Mouse (Mus musculus) heart, embryonic 12.5 days (tissue): ENCODE data around the gene Slit3. TPM values are rescaled to one million over a fixed set of nuclear protein-coding genes. Genes with fewer than 3 reads are reported as not detected.
A peak's percentile ranks its signal among the peaks of the same experiment; 100 is the strongest.

Experiments used
- ATAC-seq: fragments of 200-750 bp; cut with Nextera tagmentation; 2 replicates; pipeline ENCODE4 v1.8.0; 2017; ENCODE audit warnings: moderate TSS enrichment, moderate library complexity; ENCODE audit not compliant: insufficient number of reproducible peaks, low FRiP score
- H3K27ac ChIP-seq: fragments of 300-500 bp; sonication (generic); 2 replicates; pipeline ENCODE4 v1.5.1; 2016; ENCODE audit warnings: mild to moderate bottlenecking, moderate library complexity; ENCODE audit not compliant: poor library complexity, severe bottlenecking
- H3K27me3 ChIP-seq: fragments of 300-500 bp; sonication (generic); replicated peaks from 2 replicates; pipeline ENCODE4 v1.6.1; 2016; ENCODE audit warnings: mild to moderate bottlenecking, moderate library complexity
- H3K36me3 ChIP-seq: fragments of 300-500 bp; sonication (generic); 2 replicates; pipeline ENCODE4 v1.6.1; 2016; ENCODE audit warnings: mild to moderate bottlenecking, moderate library complexity
- H3K4me1 ChIP-seq: fragments of 300-500 bp; sonication (generic); replicated peaks from 2 replicates; pipeline ENCODE4 v1.6.1; 2016; ENCODE audit warnings: mild to moderate bottlenecking
- H3K4me2 ChIP-seq: fragments of 300-500 bp; sonication (generic); 2 replicates; pipeline ENCODE4 v1.6.1; 2016; ENCODE audit warnings: mild to moderate bottlenecking, moderate library complexity
- H3K4me3 ChIP-seq: fragments of 300-500 bp; sonication (generic); 2 replicates; pipeline ENCODE4 v1.5.1; 2016; ENCODE audit warnings: mild to moderate bottlenecking
- H3K9ac ChIP-seq: fragments of 300-500 bp; sonication (generic); 2 replicates; pipeline ENCODE4 v1.6.1; 2016; ENCODE audit warnings: mild to moderate bottlenecking, moderate library complexity
- H3K9me3 ChIP-seq: fragments of 300-500 bp; sonication (generic); replicated peaks from 2 replicates; pipeline ENCODE4 v1.6.1; 2016; ENCODE audit warnings: mild to moderate bottlenecking, moderate library complexity
- WGBS: fragments of 180-500 bp; shearing (Covaris S2); methylation state at CpG from one replicate; pipeline ENCODE4 v1.1.7; 2016; 5-methylcytosine and 5-hydroxymethylcytosine counted together
- polyA plus RNA-seq: library from polyadenylated mRNA; unstranded; fragments of >200 nt; fragmentation: Nextera tagmentation; extraction: Ambion mirVana; gene quantifications from 2 replicates; pipeline ENCODE4 v1.2.1, GENCODE M21; 2016

The Slit3 gene
- polyA plus RNA-seq, 1 experiment from 2014 or later = 17.4 TPM

GRCm38 (mm10) chr11:35406522-35406921, 285.5 kb downstream of the Slit3 start:
- Histone ChIP-seq H3K9ac (0 out of 2 replicates have a peak overlapping the region, but pooled peaks have one; percentile 3), H3K4me1 (peaks cover 22% of the 10 kb centered on the region), H3K27ac (no peak overlapping the region), H3K36me3 (no peaks in the 10 kb centered on the region), H3K9me3 (no peaks in the 10 kb centered on the region), H3K4me3 (no peak overlapping the region), H3K4me2 (no peak overlapping the region), H3K27me3 (peaks cover 9% of the 10 kb centered on the region; the same call in 1 of the 2 replicates)
- no peak for ATAC-seq
- 72% methylated on average over 6 of the region's 6 CpGs for WGBS

GRCm38 (mm10) chr11:35407341-35408154, 286.5 kb downstream of the Slit3 start:
- Histone ChIP-seq H3K36me3 (no peaks in the 10 kb centered on the region), H3K27ac (no peak overlapping the region), H3K4me3 (no peak overlapping the region), H3K9ac (no peak overlapping the region), H3K27me3 (peaks cover 9% of the 10 kb centered on the region; the same call in 1 of the 2 replicates), H3K4me1 (peaks cover 15% of the 10 kb centered on the region), H3K9me3 (no peaks in the 10 kb centered on the region), H3K4me2 (no peak overlapping the region)
- 0 out of 2 replicates have a peak, but pooled peaks have one; percentile 51 for ATAC-seq
- WGBS = 42% methylated on average over 12 of the region's 12 CpGs

- H3K4me1 ChIP-seq = peaks cover 15% of the 10 kb centered on the region
- H3K36me3 ChIP-seq = no peaks in the 10 kb centered on the region
- no peak overlapping the region for H3K27ac ChIP-seq
- H3K4me2 ChIP-seq = no peak overlapping the region
- no peaks in the 10 kb centered on the region for H3K9me3 ChIP-seq
- H3K9ac ChIP-seq = no peak overlapping the region
- H3K4me3 ChIP-seq = no peak overlapping the region
- no peaks in the 10 kb centered on the region for H3K27me3 ChIP-seq
- whole genome bisulfite sequencing = 68% methylated on average over 3 of the region's 3 CpGs
- no peak for ATAC-seq
These were observed 289.4 kb downstream of the Slit3 start for GRCm38 (mm10) chr11:35410431-35410830.

- H3K36me3 ChIP-seq = no peaks in the 10 kb centered on the region
- no peak for ATAC-seq
- 55% methylated on average over 9 of the region's 9 CpGs for WGBS
- peaks cover 22% of the 10 kb centered on the region for H3K4me1 ChIP-seq
- H3K9ac ChIP-seq = no peak overlapping the region
- no peaks in the 10 kb centered on the region for H3K27me3 ChIP-seq
- no peaks in the 10 kb centered on the region for H3K9me3 ChIP-seq
- no peak overlapping the region for H3K27ac ChIP-seq
- H3K4me2 ChIP-seq = no peak overlapping the region
- H3K4me3 ChIP-seq = no peak overlapping the region
These were observed 294.9 kb downstream of the Slit3 start for GRCm38 (mm10) chr11:35415768-35416401.

- H3K4me2 ChIP-seq = no peak overlapping the region
- WGBS = 84% methylated on average over 14 of the region's 14 CpGs
- H3K27ac ChIP-seq = no peak overlapping the region
- no peaks in the 10 kb centered on the region for H3K27me3 ChIP-seq
- H3K4me1 ChIP-seq = peaks cover 26% of the 10 kb centered on the region
- no peak for ATAC-seq
- H3K9ac ChIP-seq = no peak overlapping the region
- no peaks in the 10 kb centered on the region for H3K9me3 ChIP-seq
- H3K4me3 ChIP-seq = no peak overlapping the region
- no peaks in the 10 kb centered on the region for H3K36me3 ChIP-seq
These were observed 295.5 kb downstream of the Slit3 start for GRCm38 (mm10) chr11:35416402-35417093.

- 62% methylated on average over 13 of the region's 13 CpGs for WGBS
- Histone ChIP-seq H3K27me3 (no peaks in the 10 kb centered on the region), H3K27ac (no peak overlapping the region), H3K9ac (no peak overlapping the region), H3K9me3 (no peaks in the 10 kb centered on the region), H3K36me3 (no peaks in the 10 kb centered on the region), H3K4me2 (no peak overlapping the region), H3K4me3 (no peak overlapping the region), H3K4me1 (peaks cover 29% of the 10 kb centered on the region)
- ATAC-seq = no peak
These were observed 297.0 kb downstream of the Slit3 start for GRCm38 (mm10) chr11:35417911-35418552.

- Histone ChIP-seq H3K9me3 (no peaks in the 10 kb centered on the region), H3K4me2 (no peak overlapping the region), H3K27me3 (no peaks in the 10 kb centered on the region), H3K36me3 (no peaks in the 10 kb centered on the region), H3K27ac (no peak overlapping the region), H3K4me1 (peaks cover 29% of the 10 kb centered on the region), H3K9ac (no peak overlapping the region), H3K4me3 (no peak overlapping the region)
- 71% methylated on average over 5 of the region's 5 CpGs for WGBS
- no peak for ATAC-seq
These were observed 298.0 kb downstream of the Slit3 start for GRCm38 (mm10) chr11:35419013-35419412.

- no peak overlapping the region for H3K4me2 ChIP-seq
- H3K4me1 ChIP-seq = peaks cover 18% of the 10 kb centered on the region
- H3K4me3 ChIP-seq = no peak overlapping the region
- H3K27ac ChIP-seq = no peak overlapping the region
- 34% methylated on average over 4 of the region's 4 CpGs for WGBS
- no peak overlapping the region for H3K9ac ChIP-seq
- no peaks in the 10 kb centered on the region for H3K9me3 ChIP-seq
- ATAC-seq = no peak
- H3K36me3 ChIP-seq = no peaks in the 10 kb centered on the region
- no peaks in the 10 kb centered on the region for H3K27me3 ChIP-seq
These were observed 300.7 kb downstream of the Slit3 start for GRCm38 (mm10) chr11:35421728-35422127.

- no peaks in the 10 kb centered on the region for H3K9me3 ChIP-seq
- H3K4me1 ChIP-seq = peaks cover 19% of the 10 kb centered on the region
- no peak overlapping the region for H3K4me3 ChIP-seq
- no peak overlapping the region for H3K9ac ChIP-seq
- H3K36me3 ChIP-seq = no peaks in the 10 kb centered on the region
- H3K27me3 ChIP-seq = no peaks in the 10 kb centered on the region
- no peak overlapping the region for H3K4me2 ChIP-seq
- 0 out of 2 replicates have a peak overlapping the region, but pooled peaks have one; percentile 34 for H3K27ac ChIP-seq
- WGBS = 41% methylated on average over 7 of the region's 7 CpGs
- ATAC-seq = no peak
These were observed 307.0 kb downstream of the Slit3 start for GRCm38 (mm10) chr11:35428036-35428435.

GRCm38 (mm10) chr11:35431130-35431529, 310.1 kb downstream of the Slit3 start:
- Histone ChIP-seq H3K4me3 (no peak overlapping the region), H3K27me3 (no peaks in the 10 kb centered on the region), H3K9ac (no peak overlapping the region), H3K9me3 (no peaks in the 10 kb centered on the region), H3K4me2 (no peak overlapping the region), H3K4me1 (peaks cover 19% of the 10 kb centered on the region), H3K27ac (0 out of 2 replicates have a peak overlapping the region, but pooled peaks have one; percentile 15), H3K36me3 (no peaks in the 10 kb centered on the region)
- no peak for ATAC-seq
- WGBS = 82% methylated on average over 8 of the region's 8 CpGs

- no peak overlapping the region for H3K27ac ChIP-seq
- no peaks in the 10 kb centered on the region for H3K27me3 ChIP-seq
- no peak for ATAC-seq
- H3K36me3 ChIP-seq = no peaks in the 10 kb centered on the region
- no peaks in the 10 kb centered on the region for H3K4me1 ChIP-seq
- no peak overlapping the region for H3K4me3 ChIP-seq
- H3K4me2 ChIP-seq = no peak overlapping the region
- H3K9ac ChIP-seq = no peak overlapping the region
- 85% methylated on average over 6 of the region's 6 CpGs for WGBS
- H3K9me3 ChIP-seq = no peaks in the 10 kb centered on the region
These were observed 316.5 kb downstream of the Slit3 start for GRCm38 (mm10) chr11:35437510-35437909.
